In the genomic region with DNA sequence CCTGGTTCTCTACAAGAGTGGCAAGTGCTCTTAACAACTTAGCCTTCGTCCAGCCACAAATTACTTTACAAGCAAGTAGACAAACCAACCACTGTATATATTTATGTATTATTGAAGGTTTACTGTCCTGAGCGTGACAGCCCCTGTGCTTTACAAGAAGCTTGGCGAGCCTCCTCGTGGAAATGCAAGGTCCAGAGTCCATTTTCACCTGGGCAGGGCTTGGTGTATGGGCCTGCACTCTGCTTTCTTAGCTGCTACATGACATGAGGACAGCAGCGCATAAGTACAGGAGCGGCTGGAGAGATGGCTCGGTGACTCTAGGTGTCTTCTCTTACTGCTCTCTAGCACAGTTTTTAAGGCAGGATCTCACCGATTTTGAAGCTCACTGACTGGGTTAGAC, we compare ENCODE assay signal across 22 mouse cellular contexts. TPM values are rescaled to one million over a fixed set of nuclear protein-coding genes. Genes with fewer than 3 reads are reported as not detected.
DNase-seq lines count a peak whose midpoint lies in the region; ATAC-seq and TF ChIP-seq lines count a peak whose summit lies in the region.
"Had no signal": no experiment of that assay in that cellular context is flagged by ENCODE, and none has a peak within 500 bp of the region (broad histone marks: within the 10 kb centered on the region; RNA-seq: fewer than 3 reads in every experiment).

No protein-coding gene starts in this region.

- peak; percentile 39; the same call in 1 of the 2 replicates for ATAC-seq in liver, embryonic 16.5 days (ENCODE audit: low read depth)
- no peak for ATAC-seq in liver, embryonic 12.5 days
- ATAC-seq in intestine, postnatal 0 days = peak; percentile 90
- ATAC-seq: inflammation-experienced regulatory T-cells, adult 6 months had no signal

- H3K9ac ChIP-seq in liver, embryonic 16.5 days (ENCODE audit: low read depth, low read length) = no peak overlapping the region
- no peak overlapping the region for H3K9ac ChIP-seq in liver, embryonic 12.5 days
- H3K9ac ChIP-seq in intestine, postnatal 0 days (ENCODE audit: low read depth, low read length) = no peak overlapping the region
- H3K9ac ChIP-seq: embryonic facial prominence, embryonic 12.5 days; forebrain, embryonic 12.5 days; heart, embryonic 15.5 days; hindbrain, embryonic 14.5 days; lung, embryonic 14.5 days; midbrain, embryonic 12.5 days had no signal

- 66% methylated on average over 8 of the region's 8 CpGs for WGBS in liver, embryonic 16.5 days (ENCODE audit: insufficient replicate concordance)
- WGBS in liver, embryonic 12.5 days (ENCODE audit: insufficient replicate concordance) = 78% methylated on average over 8 of the region's 8 CpGs
- 40% methylated on average over 8 of the region's 8 CpGs for WGBS in intestine, postnatal 0 days

- DNase-seq in kidney, postnatal 14 days = peak; percentile 53
- DNase-seq in yolk sac, embryonic 10.5 days (ENCODE audit: low spot score) = peak; percentile 34
- no peak for DNase-seq in gastrocnemius, postnatal 4 days (ENCODE audit: low spot score in 2 of 2)
- no peak for DNase-seq in right cerebral cortex, adult 18-20 months
- DNase-seq: adrenal gland, adult 2 months; cerebellum, adult 11-12 months; cerebellum, postnatal 14 days; gastrocnemius, postnatal 36 days; heart, postnatal 4 days; lung, embryonic 14.5 days; right cerebral cortex, postnatal 14 days; spleen, adult 18-20 months; thymus, postnatal 25 days had no signal

- H3K9me3 ChIP-seq in liver, embryonic 16.5 days (replicated peaks; ENCODE audit: control insufficient read depth, low read length) = no peaks in the 10 kb centered on the region
- no peaks in the 10 kb centered on the region for H3K9me3 ChIP-seq in liver, embryonic 12.5 days (replicated peaks)
- no peaks in the 10 kb centered on the region for H3K9me3 ChIP-seq in intestine, postnatal 0 days (ENCODE audit: control insufficient read depth)
- H3K9me3 ChIP-seq: embryonic facial prominence, embryonic 12.5 days; forebrain, embryonic 12.5 days; heart, embryonic 15.5 days; midbrain, embryonic 12.5 days had no signal

- H3K27ac ChIP-seq in liver, embryonic 16.5 days (ENCODE audit: low read length) = no peak overlapping the region
- H3K27ac ChIP-seq in liver, embryonic 12.5 days = no peak overlapping the region
- peak overlapping the region; percentile 70 for H3K27ac ChIP-seq in intestine, postnatal 0 days (ENCODE audit: low read depth, low read length)
- H3K27ac ChIP-seq: embryonic facial prominence, embryonic 12.5 days; forebrain, embryonic 12.5 days; heart, embryonic 15.5 days; hindbrain, embryonic 14.5 days; midbrain, embryonic 12.5 days had no signal

- H3K4me3 ChIP-seq in liver, embryonic 16.5 days (ENCODE audit: low read depth, low read length) = no peak overlapping the region
- H3K4me3 ChIP-seq in liver, embryonic 12.5 days = no peak overlapping the region
- no peak overlapping the region for H3K4me3 ChIP-seq in intestine, postnatal 0 days (ENCODE audit: low read depth, low read length)
- H3K4me3 ChIP-seq: embryonic facial prominence, embryonic 12.5 days; forebrain, embryonic 12.5 days; heart, embryonic 15.5 days; midbrain, embryonic 12.5 days had no signal

- no peaks in the 10 kb centered on the region; the same call in 1 of the 2 replicates for H3K4me1 ChIP-seq in liver, embryonic 16.5 days (ENCODE audit: control insufficient read depth, low read depth, low read length)
- no peaks in the 10 kb centered on the region for H3K4me1 ChIP-seq in liver, embryonic 12.5 days
- H3K4me1 ChIP-seq in intestine, postnatal 0 days (replicated peaks; ENCODE audit: control insufficient read depth, insufficient read depth, low read length) = 0 out of 2 replicates have a peak, but pooled peaks cover 5% of the 10 kb centered on the region

- no peak overlapping the region for H3K4me2 ChIP-seq in liver, embryonic 16.5 days (ENCODE audit: low read depth, low read length)
- H3K4me2 ChIP-seq in liver, embryonic 12.5 days = no peak overlapping the region
- H3K4me2 ChIP-seq in intestine, postnatal 0 days (replicated peaks; ENCODE audit: low read depth) = peak overlapping the region; percentile 35
- H3K4me2 ChIP-seq: embryonic facial prominence, embryonic 12.5 days; forebrain, embryonic 12.5 days; heart, embryonic 15.5 days; hindbrain, embryonic 14.5 days; lung, embryonic 14.5 days; midbrain, embryonic 12.5 days had no signal

- H3K36me3 ChIP-seq in liver, embryonic 16.5 days (ENCODE audit: control insufficient read depth, insufficient read depth) = no peaks in the 10 kb centered on the region
- H3K36me3 ChIP-seq in liver, embryonic 12.5 days = no peaks in the 10 kb centered on the region
- no peaks in the 10 kb centered on the region for H3K36me3 ChIP-seq in intestine, postnatal 0 days (ENCODE audit: control insufficient read depth, insufficient read depth)
- H3K36me3 ChIP-seq: embryonic facial prominence, embryonic 12.5 days; forebrain, embryonic 12.5 days; heart, embryonic 15.5 days; midbrain, embryonic 12.5 days had no signal

- TF ChIP-seq CTCF in intestine, postnatal 0 days (IDR thresholded peaks at IDR 0.05; ENCODE audit: low read depth) = no peak

- no peaks in the 10 kb centered on the region for H3K27me3 ChIP-seq in liver, embryonic 16.5 days (ENCODE audit: control insufficient read depth, insufficient read depth, low read depth, low read length)
- no peaks in the 10 kb centered on the region for H3K27me3 ChIP-seq in liver, embryonic 12.5 days (replicated peaks)
- no peaks in the 10 kb centered on the region for H3K27me3 ChIP-seq in intestine, postnatal 0 days (replicated peaks; ENCODE audit: control insufficient read depth, insufficient read depth, low read length)
- H3K27me3 ChIP-seq: embryonic facial prominence, embryonic 12.5 days; forebrain, embryonic 12.5 days; heart, embryonic 15.5 days; midbrain, embryonic 12.5 days had no signal

RNA-seq across cellular contexts. Expression of a gene that starts 21.3 kb away (rescaled TPM):
- 5.7 and 6.8 TPM in 2 replicates for polyA plus RNA-seq in liver, embryonic 16.5 days (2015; fragmentation: Nextera tagmentation; extraction: Ambion mirVana)
- polyA plus RNA-seq in liver, embryonic 12.5 days (2016; fragmentation: Nextera tagmentation; extraction: Ambion mirVana) = 11.6 and 12.8 TPM in 2 replicates
- polyA plus RNA-seq in intestine, postnatal 0 days (2015; fragmentation: Nextera tagmentation; extraction: Ambion mirVana) = 20.7 and 22.4 TPM in 2 replicates
- total RNA-seq in gastrocnemius, postnatal 4 days (2021) = 10 to 100 TPM; 68.1 to 70.3 TPM

Comparison
In these comparisons a context has a peak if more than half of its experiments do, and no peak if none do; other contexts are left out.
1. DNase-seq: peak in kidney, postnatal 14 days (single experiment) and yolk sac, embryonic 10.5 days (single experiment); none in gastrocnemius, postnatal 4 days (0 of 2) and right cerebral cortex, adult 18-20 months (single experiment).